Mouse (Mus musculus) spleen, adult 18-20 months (tissue): ENCODE results near the gene C8g.

Experiments
- DNase-seq, 2 experiments: peaks; one replicate each; pipeline ENCODE4 v3.0.0; 2022; ENCODE audit warnings: mixed read lengths in 2 of 2

C8g gene

GRCm38 (mm10) chr2:25465816-25466635, 35.5 kb downstream of the C8g start:
- DNase-seq, result peak; percentile 62 to 69

GRCm38 (mm10) chr2:25465256-25465655, 36.3 kb downstream of the C8g start:
- DNase-seq, result no peak

- no peak for DNase-seq
Measured at GRCm38 (mm10) chr2:25463630-25464029, 37.9 kb downstream of the C8g start.

- DNase-seq, result peak in 1 of 2 experiments; percentile 23
Measured at GRCm38 (mm10) chr2:25461407-25461806, 40.1 kb downstream of the C8g start.

GRCm38 (mm10) chr2:25460551-25461309, 40.8 kb downstream of the C8g start, which contains the start of gene Paxx:
Paxx (minus strand) TSS chr2:25461094.
- peak; percentile 88 to 93 for DNase-seq

- no peak for DNase-seq
Measured at GRCm38 (mm10) chr2:25460135-25460534, 41.4 kb downstream of the C8g start.

- DNase-seq, result no peak
Measured at GRCm38 (mm10) chr2:25458911-25459310, 42.6 kb downstream of the C8g start.

GRCm38 (mm10) chr2:25457022-25457896, 44.3 kb downstream of the C8g start:
- DNase-seq, result no peak

- no peak for DNase-seq
Measured at GRCm38 (mm10) chr2:25456205-25456953, 45.1 kb downstream of the C8g start, which contains the start of gene Clic3. Clic3 (plus strand) TSS chr2:25456838.

GRCm38 (mm10) chr2:25452951-25453350, 48.6 kb downstream of the C8g start:
- DNase-seq, result no peak

- no peak for DNase-seq
Measured at GRCm38 (mm10) chr2:25450853-25451647, 50.5 kb downstream of the C8g start.
